Mouse (Mus musculus) midbrain, embryonic 16.5 days (tissue): ENCODE measurements around the gene Socs7. TPM values are rescaled to one million over a fixed set of nuclear protein-coding genes. Genes with fewer than 3 reads are reported as not detected.
A peak's percentile ranks its signal among the peaks of the same experiment; 100 is the strongest.
"Not testable (repeated sequence)": the region's sequence is repeated elsewhere in the genome, so short reads cannot be mapped to it uniquely, and the experiment has no call there.

ENCODE experiments used
- ATAC-seq: fragments of 200-750 bp; cut with Nextera tagmentation; 2 replicates; pipeline ENCODE4 v1.8.0; 2017; ENCODE audit warnings: moderate TSS enrichment
- H3K27ac ChIP-seq: fragments of 300-500 bp; sonication (generic); 2 replicates; pipeline ENCODE4 v1.5.1; 2014; ENCODE audit warnings: mild to moderate bottlenecking, low read length, mixed read lengths
- H3K27me3 ChIP-seq: fragments of 300-500 bp; sonication (generic); 2 replicates; pipeline ENCODE4 v1.6.1; 2014; ENCODE audit warnings: low read depth, low read length, mixed read lengths; ENCODE audit not compliant: control insufficient read depth, insufficient read depth
- H3K36me3 ChIP-seq: fragments of 300-500 bp; sonication (generic); 2 replicates; pipeline ENCODE4 v1.6.1; 2014; ENCODE audit warnings: mild to moderate bottlenecking, low read length, moderate library complexity, mixed read lengths; ENCODE audit not compliant: control insufficient read depth, insufficient read depth
- H3K4me1 ChIP-seq: fragments of 300-500 bp; sonication (generic); 2 replicates; pipeline ENCODE4 v1.6.1; 2014; ENCODE audit warnings: mild to moderate bottlenecking, low read length, mixed read lengths; ENCODE audit not compliant: control insufficient read depth, insufficient read depth
- H3K4me2 ChIP-seq: fragments of 300-500 bp; sonication (generic); 2 replicates; pipeline ENCODE4 v1.6.1; 2014; ENCODE audit warnings: mild to moderate bottlenecking, low read length, mixed read lengths
- H3K4me3 ChIP-seq: fragments of 300-500 bp; sonication (generic); 2 replicates; pipeline ENCODE4 v1.5.1; 2014; ENCODE audit warnings: low read depth, mild to moderate bottlenecking, low read length, moderate library complexity, mixed read lengths
- H3K9ac ChIP-seq: fragments of 300-500 bp; sonication (generic); 2 replicates; pipeline ENCODE4 v1.6.1; 2014; ENCODE audit warnings: low read depth, low read length, mixed read lengths
- H3K9me3 ChIP-seq: fragments of 300-500 bp; sonication (generic); replicated peaks from 2 replicates; pipeline ENCODE4 v1.6.1; 2014; ENCODE audit warnings: mild to moderate bottlenecking, low read length, mixed read lengths; ENCODE audit not compliant: control insufficient read depth, poor library complexity, severe bottlenecking
- WGBS: fragments of 180-500 bp; shearing (Covaris S2); extraction: QIAGEN DNeasy Blood & Tissue Kit; methylation state at CpG from one replicate; pipeline ENCODE4 v1.1.7; 2014; 5-methylcytosine and 5-hydroxymethylcytosine counted together
- polyA plus RNA-seq: library from polyadenylated mRNA; unstranded; fragments of >200 nt; fragmentation: Nextera tagmentation; extraction: Ambion mirVana; gene quantifications from 2 replicates; pipeline ENCODE4 v1.2.1, GENCODE M21; 2015

The Socs7 gene
- 8.5 and 9.9 TPM in 2 replicates for polyA plus RNA-seq

DNA sequence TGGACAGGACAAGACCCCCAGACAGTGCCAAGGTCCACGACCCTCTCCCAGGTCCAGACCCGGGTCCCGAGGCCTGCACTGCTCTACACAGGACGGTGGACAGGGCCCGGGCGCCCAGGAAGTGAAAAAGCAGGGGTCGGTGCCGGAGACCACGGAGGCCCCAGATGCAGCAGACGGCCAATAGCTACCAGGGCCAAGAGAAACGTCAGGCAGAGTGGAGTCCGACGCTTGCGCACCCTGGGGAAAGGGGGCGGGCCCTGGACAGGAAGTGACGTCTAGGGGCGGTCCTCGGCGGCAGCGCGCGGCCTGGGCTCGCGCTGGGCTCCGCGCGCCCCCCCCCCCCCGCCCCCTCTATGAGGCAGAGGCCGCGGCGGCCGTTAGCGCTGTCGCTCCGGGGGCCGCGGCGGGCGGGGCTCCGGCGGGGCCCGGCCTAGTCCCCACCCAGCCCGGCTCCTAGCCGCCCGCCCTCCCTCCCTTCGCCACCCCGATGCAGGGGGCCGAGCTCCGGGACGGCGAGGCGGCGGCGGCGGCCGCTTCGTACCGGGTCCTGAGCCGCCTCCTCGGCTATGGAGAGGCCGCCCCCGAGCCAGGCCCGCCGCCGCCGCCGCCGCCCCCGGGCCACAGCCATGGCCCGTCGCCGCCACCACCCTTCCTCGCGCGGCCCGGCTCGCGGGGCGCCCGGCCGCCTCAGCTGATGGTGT lies at the start of gene Socs7:
TSS of gene Socs7 (plus strand) at position 604 of the 701 bp plus-strand sequence.
- Histone ChIP-seq H3K4me2 (peak within 1 kb of the TSS; percentile 86), H3K27ac (peak within 1 kb of the TSS; percentile 89), H3K36me3 (no peaks in the 10 kb centered on the region), H3K9ac (peak within 1 kb of the TSS; percentile 98), H3K27me3 (no peaks in the 10 kb centered on the region), H3K4me1 (peaks cover 31% of the 10 kb centered on the region), H3K9me3 (no peaks in the 10 kb centered on the region), H3K4me3 (peak within 1 kb of the TSS; percentile 71)
- peak; percentile 97 for ATAC-seq
- under 1% methylated on average over 18 of the region's 81 CpGs for WGBS

GRCm38 (mm10) chr11:97312871-97313270 lies 49.5 kb upstream of the Socs7 start:
- not testable (repeated sequence) for H3K9me3 ChIP-seq, H3K27ac ChIP-seq, H3K27me3 ChIP-seq, H3K36me3 ChIP-seq, H3K4me2 ChIP-seq, H3K4me3 ChIP-seq, H3K9ac ChIP-seq, ATAC-seq
- 88% methylated on average over 1 of the region's 1 CpGs for WGBS
- peaks cover 19% of the 10 kb centered on the region for H3K4me1 ChIP-seq

GRCm38 (mm10) chr11:97314110-97314509 lies 48.2 kb upstream of the Socs7 start:
- no peaks in the 10 kb centered on the region for H3K36me3 ChIP-seq
- WGBS, result 98% methylated on average over 3 of the region's 3 CpGs
- no peak overlapping the region for H3K27ac ChIP-seq
- no peak overlapping the region for H3K4me2 ChIP-seq
- no peaks in the 10 kb centered on the region for H3K9me3 ChIP-seq
- no peak overlapping the region for H3K4me3 ChIP-seq
- no peak for ATAC-seq
- no peak overlapping the region for H3K9ac ChIP-seq
- peaks cover 19% of the 10 kb centered on the region for H3K4me1 ChIP-seq
- H3K27me3 ChIP-seq, result no peaks in the 10 kb centered on the region; the same call in 1 of the 2 replicates

- Histone ChIP-seq H3K4me1 (peaks cover 12% of the 10 kb centered on the region), H3K4me3 (peak overlapping the region; percentile 50), H3K36me3 (no peaks in the 10 kb centered on the region), H3K9me3 (no peaks in the 10 kb centered on the region), H3K27me3 (no peaks in the 10 kb centered on the region), H3K27ac (peak overlapping the region; percentile 81), H3K9ac (peak overlapping the region; percentile 52), H3K4me2 (peak overlapping the region; percentile 42)
- 51% methylated on average over 8 of the region's 8 CpGs for WGBS
- no peak for ATAC-seq
Measured at GRCm38 (mm10) chr11:97314751-97315503, 47.4 kb upstream of the Socs7 start.

DNA sequence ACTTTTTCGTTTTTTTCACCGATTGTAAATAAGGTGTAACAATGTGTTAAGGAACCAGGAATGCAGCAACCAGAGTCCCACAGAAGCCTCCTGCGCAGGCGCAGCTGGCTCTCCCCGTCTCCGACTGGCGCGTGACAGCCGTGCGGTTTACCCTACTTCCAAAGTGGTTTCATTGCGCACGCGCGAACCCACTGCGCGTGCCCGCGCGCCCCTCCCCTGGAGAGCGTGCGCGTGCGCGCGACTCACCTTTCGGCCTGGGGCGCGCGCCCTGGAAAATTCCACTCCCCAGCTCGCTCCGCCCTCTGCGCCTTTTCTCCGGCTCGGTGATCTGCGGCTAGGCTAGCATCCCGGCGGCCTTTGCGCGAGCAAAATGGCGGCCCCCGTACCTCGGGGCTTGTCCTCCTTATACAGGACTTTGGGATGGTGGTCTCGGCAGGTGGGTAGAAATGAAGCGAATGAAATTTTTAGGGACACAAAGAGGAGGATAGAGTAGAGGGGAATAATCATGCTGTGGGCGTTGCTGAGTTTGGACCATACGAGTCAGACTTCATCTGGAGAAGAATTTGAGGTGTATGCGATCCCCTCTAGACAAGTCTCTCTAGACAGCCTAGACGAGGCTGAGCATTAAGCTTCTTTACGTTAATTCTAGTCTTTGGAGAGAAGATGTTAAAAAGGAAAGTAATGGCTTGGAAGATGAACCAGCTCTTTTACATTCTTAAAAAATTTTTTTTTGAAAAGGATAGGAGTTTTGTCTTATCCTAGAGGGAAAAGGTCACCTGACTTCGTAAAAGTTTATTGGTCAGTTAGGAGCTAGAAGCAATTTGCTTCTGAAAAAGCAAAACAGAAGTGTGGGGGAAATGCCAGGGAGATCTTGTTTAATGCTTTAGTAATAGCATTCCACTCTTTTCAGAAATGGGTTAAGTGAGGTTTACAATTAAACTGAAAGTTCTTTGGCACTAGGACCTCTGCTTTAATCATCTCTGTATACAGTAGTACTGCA lies 46.5 kb upstream of the Socs7 start, which contains the start of gene Mrpl45:
TSS of gene Mrpl45 (plus strand) at position 213 of the 1,000 bp plus-strand sequence.
- Histone ChIP-seq H3K4me1 (peaks cover 9% of the 10 kb centered on the region), H3K36me3 (no peaks in the 10 kb centered on the region), H3K9ac (peak within 1 kb of the TSS; percentile 62), H3K27me3 (no peaks in the 10 kb centered on the region), H3K27ac (peak within 1 kb of the TSS; percentile 81), H3K9me3 (no peaks in the 10 kb centered on the region), H3K4me3 (peak within 1 kb of the TSS; percentile 50), H3K4me2 (peak within 1 kb of the TSS; percentile 63)
- ATAC-seq, result peak; percentile 95
- WGBS, result under 1% methylated on average over 47 of the region's 50 CpGs

DNA sequence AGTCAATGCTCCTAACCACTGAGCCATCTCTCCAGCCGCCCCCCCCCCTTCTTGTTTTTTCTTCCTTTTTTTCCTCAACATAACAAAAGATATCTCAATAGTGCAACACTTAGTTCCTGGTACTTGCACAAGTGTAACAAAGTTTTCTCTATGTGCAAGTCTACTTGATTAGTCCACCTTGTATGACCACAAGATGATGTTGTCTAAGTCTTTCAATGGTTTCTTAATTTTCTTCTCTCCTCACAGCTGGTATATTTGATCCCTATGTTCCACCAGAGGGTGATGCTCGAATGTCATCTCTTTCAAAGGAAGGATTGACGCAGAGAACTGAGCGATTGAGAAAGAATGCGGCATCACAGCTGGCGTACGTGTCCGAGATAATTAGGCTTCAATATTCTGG lies 41.2 kb upstream of the Socs7 start:
- ATAC-seq, result no peak
- H3K27me3 ChIP-seq, result no peaks in the 10 kb centered on the region

GRCm38 (mm10) chr11:97321894-97322600 lies 40.3 kb upstream of the Socs7 start:
- 77% methylated on average over 8 of the region's 8 CpGs for WGBS
- H3K9me3 ChIP-seq, H3K27me3 ChIP-seq, H3K4me1 ChIP-seq, H3K9ac ChIP-seq, H3K27ac ChIP-seq, H3K4me3 ChIP-seq, ATAC-seq, H3K4me2 ChIP-seq: not testable (repeated sequence)
- peaks cover 20% of the 10 kb centered on the region for H3K36me3 ChIP-seq

More for the DNA sequence above, 41.2 kb upstream of the Socs7 start:
- H3K9me3 ChIP-seq, result no peaks in the 10 kb centered on the region
- peaks cover 16% of the 10 kb centered on the region for H3K36me3 ChIP-seq
- WGBS, result 92% methylated on average over 8 of the region's 8 CpGs
- no peak overlapping the region for H3K27ac ChIP-seq
- H3K9ac ChIP-seq, result no peak overlapping the region
- no peak overlapping the region for H3K4me2 ChIP-seq
- H3K4me3 ChIP-seq, result no peak overlapping the region
- peaks cover 2% of the 10 kb centered on the region; the same call in 1 of the 2 replicates for H3K4me1 ChIP-seq

DNA sequence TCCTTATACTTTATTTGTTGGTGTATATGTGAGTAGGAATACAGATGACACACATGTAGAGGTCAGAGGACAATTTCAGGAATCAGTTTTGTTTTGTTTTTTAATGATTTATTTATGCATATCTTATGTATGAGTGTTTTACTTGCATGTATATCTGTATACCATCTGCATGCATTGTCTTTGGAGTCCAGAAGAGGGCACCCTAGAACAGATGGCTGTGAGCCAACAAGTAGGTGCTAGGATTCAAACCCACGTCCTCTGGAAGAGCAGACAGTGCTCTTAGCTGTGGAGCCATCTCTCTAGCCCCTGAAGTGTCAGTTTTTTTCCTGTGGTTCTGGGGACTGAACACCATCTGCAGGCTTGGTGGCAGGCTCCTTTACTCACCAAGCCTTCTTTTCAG lies 37.1 kb upstream of the Socs7 start:
- ATAC-seq, result no peak
- Histone ChIP-seq H3K4me2 (no peak overlapping the region), H3K36me3 (peaks cover 26% of the 10 kb centered on the region), H3K4me1 (no peaks in the 10 kb centered on the region), H3K27ac (no peak overlapping the region), H3K27me3 (no peaks in the 10 kb centered on the region), H3K4me3 (no peak overlapping the region), H3K9ac (no peak overlapping the region), H3K9me3 (no peaks in the 10 kb centered on the region)
- 72% methylated on average over 1 of the region's 1 CpGs for WGBS
